Mouse (Mus musculus): ENCODE measurements around the gene Cobll1.

DNA sequence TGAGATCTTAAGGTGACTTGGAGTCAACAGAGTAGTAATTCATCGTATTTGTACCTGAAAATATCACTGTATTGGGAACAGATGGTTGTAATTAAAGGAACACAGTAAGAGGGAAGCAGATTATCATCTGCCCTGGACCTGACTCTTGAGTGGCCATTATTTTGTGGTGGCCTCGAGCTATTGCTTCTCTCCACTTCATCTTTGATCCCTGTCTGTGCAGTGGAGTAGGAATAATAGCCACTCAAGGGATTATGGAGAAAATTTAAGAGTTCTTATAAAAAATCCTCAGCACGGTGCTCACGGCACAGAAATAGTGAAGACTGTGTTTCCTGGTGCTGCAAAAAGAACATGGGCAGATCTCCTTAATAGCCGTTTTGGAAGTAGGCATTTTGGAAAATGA is 63.6 kb downstream of the Cobll1 start:
- TF ChIP-seq CTCF (IDR thresholded peaks at IDR 0.05; ENCODE audit: borderline replicate concordance, insufficient read depth, low read depth, low read length) (no peak), POLR2A (IDR thresholded peaks at IDR 0.05; ENCODE audit: borderline replicate concordance, insufficient read depth, low read length) (no peak)
